Mouse (Mus musculus) liver, embryonic 14.5 days (tissue): Measurements from ENCODE around the gene Krt76. TPM values are rescaled to one million over a fixed set of nuclear protein-coding genes. Genes with fewer than 3 reads are reported as not detected.

Source experiments
- ATAC-seq: fragments of 200-750 bp; cut with Nextera tagmentation; 2 replicates; pipeline ENCODE4 v1.8.0; 2017; ENCODE audit warnings: moderate number of reproducible peaks, mild to moderate bottlenecking, moderate library complexity; ENCODE audit not compliant: insufficient read depth
- DNase-seq, 3 experiments: peaks; one replicate each; pipeline ENCODE4 v3.0.0-alpha.2; 2012 to 2013; ENCODE audit warnings: low read depth in 3 of 3, low spot score in 3 of 3
- H3K27ac ChIP-seq: fragments of 300-500 bp; sonication (generic); 2 replicates; pipeline ENCODE4 v1.5.1; 2014; ENCODE audit warnings: moderate library complexity, mild to moderate bottlenecking, control low read depth, inconsistent platforms
- H3K27me3 ChIP-seq: fragments of 300-500 bp; sonication (generic); 2 replicates; pipeline ENCODE4 v1.6.1; 2014; ENCODE audit warnings: mild to moderate bottlenecking, low read length, moderate library complexity; ENCODE audit not compliant: control insufficient read depth, insufficient read depth
- H3K36me3 ChIP-seq: fragments of 300-500 bp; sonication (generic); replicated peaks from 2 replicates; pipeline ENCODE4 v1.6.1; 2014; ENCODE audit warnings: low read depth; ENCODE audit not compliant: control insufficient read depth, insufficient read depth
- H3K4me1 ChIP-seq, 2 experiments: fragments of 200-500 bp in 1 of 2; fragments of 300-500 bp in 1 of 2; sonication (generic) in 1 of 2; replicated peaks; 2 replicates each; pipeline ENCODE4 v1.6.1; 2012 to 2014; ENCODE audit warnings: antibody characterized with exemption in 1 of 2, inconsistent platforms in 1 of 2, low read length in 1 of 2; ENCODE audit not compliant: control insufficient read depth in 2 of 2, insufficient read depth in 2 of 2
- H3K4me2 ChIP-seq: fragments of 300-500 bp; sonication (generic); 2 replicates; pipeline ENCODE4 v1.6.1; 2014; ENCODE audit warnings: low read depth, mild to moderate bottlenecking, control low read depth, moderate library complexity
- H3K4me3 ChIP-seq, 2 experiments: fragments of 200-500 bp in 1 of 2; fragments of 300-500 bp in 1 of 2; sonication (generic) in 1 of 2; 2 replicates each; pipeline ENCODE4 v1.5.1; 2012 to 2014; ENCODE audit warnings: low read depth in 2 of 2, low read length in 2 of 2, mild to moderate bottlenecking in 2 of 2, control low read depth in 1 of 2, inconsistent platforms in 1 of 2, moderate library complexity in 1 of 2; ENCODE audit not compliant: insufficient read depth in 1 of 2
- H3K9ac ChIP-seq: fragments of 300-500 bp; sonication (generic); replicated peaks from 2 replicates; pipeline ENCODE4 v1.6.1; 2014; ENCODE audit warnings: mild to moderate bottlenecking, control low read depth, moderate library complexity
- H3K9me3 ChIP-seq: fragments of 300-500 bp; sonication (generic); 2 replicates; pipeline ENCODE4 v1.6.1; 2016; ENCODE audit warnings: low read length, mixed read lengths; ENCODE audit not compliant: control insufficient read depth
- CTCF ChIP-seq: IDR thresholded peaks from 2 replicates; pipeline ENCODE4 v1.5.1; 2016; ENCODE audit warnings: antibody characterized with exemption, low read depth, control low read depth
- EP300 ChIP-seq: IDR thresholded peaks from 2 replicates; pipeline ENCODE4 v1.6.1; 2016; ENCODE audit warnings: antibody characterized with exemption, low read depth
- WGBS: fragments of 180-500 bp; shearing (Covaris S2); extraction: QIAGEN DNeasy Blood & Tissue Kit; methylation state at CpG from one replicate; pipeline ENCODE4 v1.1.7; 2014; ENCODE audit not compliant: insufficient replicate concordance; 5-methylcytosine and 5-hydroxymethylcytosine counted together
- polyA plus RNA-seq, 2 experiments: library from polyadenylated mRNA; depleted of rRNA in 1 of 2; stranded (reverse) in 1 of 2; unstranded in 1 of 2; fragments of >200 nt; fragmentation: Nextera tagmentation in 1 of 2; extraction: Ambion mirVana in 1 of 2; gene quantifications; 2 replicates each; pipeline versions ENCODE4 v1.2.1 to v1.2.3; 2012 to 2014

Krt76 gene
- polyA plus RNA-seq, 2 experiments = not detected

DNA sequence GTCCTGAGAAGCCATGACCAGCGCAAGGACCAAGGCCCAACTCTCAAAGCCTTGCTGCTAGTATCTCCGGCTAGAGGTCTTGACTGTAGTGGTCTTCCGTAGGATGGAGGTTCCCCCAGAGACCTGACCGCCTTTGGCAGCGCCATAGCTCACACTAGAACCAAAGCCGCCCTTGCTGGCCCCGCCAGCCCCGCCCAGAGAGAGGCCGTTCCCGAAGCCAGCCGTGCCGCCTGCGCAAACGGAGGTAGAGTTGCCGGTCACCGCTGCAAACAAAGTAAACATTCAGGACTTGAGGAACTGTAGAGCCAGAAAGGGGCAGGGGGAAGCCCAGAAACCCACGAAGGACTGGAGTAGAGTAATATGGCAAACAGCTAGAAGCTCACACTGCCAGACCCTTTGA is 36.9 kb upstream of the Krt76 start:
- no peak for TF ChIP-seq EP300
- no peak for TF ChIP-seq CTCF
- Histone ChIP-seq H3K4me1 (peaks cover 0 to 9% of the 10 kb centered on the region in 2 experiments; a peak in 1 of 4 replicates), H3K9ac (no peak overlapping the region), H3K4me3 (peak overlapping the region in 1 of 2 experiments; percentile 31; a peak in 1 of 4 replicates), H3K4me2 (peak overlapping the region; percentile 32), H3K27ac (no peak overlapping the region), H3K36me3 (no peaks in the 10 kb centered on the region), H3K27me3 (peaks cover 14% of the 10 kb centered on the region), H3K9me3 (no peaks in the 10 kb centered on the region)
- 4% methylated on average over 17 of the region's 17 CpGs for WGBS
- DNase-seq = no peak
- no peak for ATAC-seq

DNA sequence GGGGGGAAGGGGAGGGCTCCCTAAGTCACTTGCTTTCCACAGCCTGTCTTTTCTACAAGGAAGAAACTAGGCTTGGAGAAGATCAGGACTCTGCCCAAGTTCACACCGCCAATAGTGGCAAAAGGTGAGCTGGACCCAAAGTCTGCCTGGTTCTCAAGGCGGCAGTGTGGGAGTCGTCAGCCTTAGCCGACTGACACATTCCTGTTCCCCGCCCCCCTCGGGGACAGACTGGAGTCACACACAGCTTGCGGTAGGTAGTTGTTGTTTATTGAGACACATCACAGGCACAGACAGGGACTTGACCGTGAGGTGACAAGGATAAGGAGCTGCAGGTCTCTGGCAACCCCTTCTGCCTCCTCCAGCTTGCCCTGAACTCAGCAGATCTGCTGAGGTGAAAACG is 36.4 kb upstream of the Krt76 start:
- no peak for TF ChIP-seq CTCF
- TF ChIP-seq EP300 = no peak
- Histone ChIP-seq H3K4me2 (no peak overlapping the region; the same call in 1 of the 2 replicates), H3K9ac (no peak overlapping the region), H3K27me3 (peaks cover 14% of the 10 kb centered on the region), H3K4me3 (no peak overlapping the region), H3K4me1 (peaks cover 0 to 9% of the 10 kb centered on the region in 2 experiments; a peak in 1 of 4 replicates), H3K9me3 (no peaks in the 10 kb centered on the region), H3K36me3 (no peaks in the 10 kb centered on the region), H3K27ac (no peak overlapping the region)
- DNase-seq (no peak), ATAC-seq (no peak)
- WGBS = 17% methylated on average over 9 of the region's 9 CpGs

DNA sequence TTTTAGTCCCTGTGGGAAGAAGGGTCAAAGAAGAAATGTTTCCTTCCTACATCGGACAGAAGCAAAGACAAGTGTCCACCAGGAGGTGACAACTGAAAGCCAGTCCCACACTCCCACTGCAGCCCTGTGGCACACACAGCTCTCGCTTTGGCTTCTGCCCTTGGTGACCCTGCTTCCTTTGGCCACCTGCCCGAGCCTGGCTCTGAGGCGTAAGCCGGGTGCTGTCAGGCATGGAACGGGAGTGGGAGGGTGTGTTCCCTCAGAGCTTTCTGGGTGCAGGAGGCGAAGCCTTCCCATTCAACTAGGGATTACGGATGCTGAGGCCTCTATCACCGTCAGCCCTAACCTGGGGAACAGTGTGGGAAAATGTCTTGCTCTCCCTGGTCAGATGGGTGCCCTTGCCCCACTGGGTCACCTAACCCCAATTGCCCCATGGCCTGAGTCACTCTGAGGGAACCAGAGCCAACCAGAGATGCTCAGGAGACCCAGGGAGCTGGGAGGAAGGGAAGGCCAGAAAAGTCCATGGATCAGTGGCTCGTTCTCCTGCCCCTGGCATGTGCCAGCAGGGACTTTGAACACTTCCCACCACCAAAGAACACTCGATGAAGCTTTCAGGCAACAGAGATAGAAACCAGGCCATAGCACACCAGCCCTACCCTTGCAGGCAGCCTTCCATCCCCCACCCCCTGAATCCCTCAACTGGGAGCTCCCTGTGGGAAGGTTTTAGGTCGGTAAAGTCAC is 34.8 kb upstream of the Krt76 start:
- no peak for TF ChIP-seq CTCF
- no peak for TF ChIP-seq EP300

DNA sequence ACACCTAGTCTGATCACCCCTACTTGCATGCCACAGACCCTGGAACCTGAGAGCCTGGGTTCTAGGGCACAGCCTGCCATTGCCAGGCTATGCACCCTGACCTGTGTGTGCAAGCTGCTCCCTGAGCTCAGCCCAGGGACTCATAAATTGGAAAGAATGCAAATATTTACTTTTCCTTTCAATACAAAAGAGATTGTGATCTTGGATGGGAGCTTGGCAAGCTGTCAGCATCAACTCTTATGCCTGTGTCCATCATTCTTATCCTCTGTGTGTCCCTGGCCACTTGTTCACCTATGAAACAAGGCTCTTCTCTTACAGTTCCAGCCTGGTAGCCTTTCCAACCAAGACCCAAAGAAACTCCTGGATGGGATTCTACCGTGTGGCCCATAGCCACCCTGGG is 32.3 kb upstream of the Krt76 start:
- H3K27me3 ChIP-seq = peaks cover 7% of the 10 kb centered on the region
- H3K9me3 ChIP-seq = no peaks in the 10 kb centered on the region
- H3K4me1 ChIP-seq = peaks cover 0 to 15% of the 10 kb centered on the region in 2 experiments; a peak in 1 of 4 replicates
- no peaks in the 10 kb centered on the region for H3K36me3 ChIP-seq
- DNase-seq = no peak
- no peak overlapping the region for H3K9ac ChIP-seq
- no peak overlapping the region for H3K27ac ChIP-seq
- no peak for ATAC-seq
- no peak overlapping the region for H3K4me2 ChIP-seq
- no peak overlapping the region for H3K4me3 ChIP-seq
- WGBS = 59% methylated on average over 1 of the region's 1 CpGs
- no peak for TF ChIP-seq CTCF
- TF ChIP-seq EP300 = no peak

More for the DNA sequence above, 34.8 kb upstream of the Krt76 start:
- 50% methylated on average over 12 of the region's 12 CpGs for WGBS
- Histone ChIP-seq H3K4me2 (no peak overlapping the region), H3K4me3 (no peak overlapping the region), H3K36me3 (no peaks in the 10 kb centered on the region), H3K9ac (no peak overlapping the region), H3K4me1 (peaks cover 0 to 14% of the 10 kb centered on the region in 2 experiments; a peak in 1 of 4 replicates), H3K9me3 (no peaks in the 10 kb centered on the region), H3K27me3 (peaks cover 14% of the 10 kb centered on the region), H3K27ac (no peak overlapping the region)
- DNase-seq = no peak
- no peak for ATAC-seq

DNA sequence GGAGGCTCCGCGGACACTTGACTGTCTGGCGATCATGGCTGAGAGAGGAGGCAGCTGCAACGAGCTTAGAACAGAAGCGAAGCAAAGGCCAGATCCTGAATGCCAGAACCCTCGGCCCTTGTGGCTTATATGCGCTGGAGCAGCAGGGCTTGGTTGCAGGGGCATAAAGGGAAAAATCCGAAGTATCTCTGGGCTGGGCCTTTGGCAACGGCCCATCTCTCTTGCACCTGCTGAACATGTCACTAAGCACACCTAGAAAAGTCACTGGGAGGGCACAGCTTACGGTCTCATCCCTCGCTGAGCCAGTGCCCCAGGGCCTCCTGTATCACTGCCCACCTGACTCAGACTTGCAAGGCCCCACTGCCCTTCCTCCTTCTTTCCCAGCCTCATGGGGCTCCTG is 31.9 kb upstream of the Krt76 start, which contains the start of gene Krt4:
Krt4 (minus strand) TSS at position 101 of the 400 bp plus-strand sequence.
- 53% methylated on average over 11 of the region's 11 CpGs for WGBS
- TF ChIP-seq CTCF = no peak
- no peak for TF ChIP-seq EP300
- Histone ChIP-seq H3K27me3 (peaks cover 3% of the 10 kb centered on the region; the same call in 1 of the 2 replicates), H3K9me3 (no peaks in the 10 kb centered on the region), H3K9ac (no peak within 1 kb of the TSS), H3K4me3 (no peak within 1 kb of the TSS), H3K27ac (no peak within 1 kb of the TSS), H3K4me1 (peaks cover 0 to 12% of the 10 kb centered on the region in 2 experiments; a peak in 1 of 4 replicates), H3K4me2 (no peak within 1 kb of the TSS), H3K36me3 (no peaks in the 10 kb centered on the region)
- DNase-seq = no peak
- no peak for ATAC-seq
